Mouse (Mus musculus): ENCODE data around the gene Atp6ap1. TPM values are rescaled to one million over a fixed set of nuclear protein-coding genes. Genes with fewer than 3 reads are reported as not detected.
A peak's percentile ranks its signal among the peaks of the same experiment; 100 is the strongest.

Gene Atp6ap1
- total RNA-seq (2014; fragmentation: Nextera tagmentation) (109 and 114 TPM in 2 replicates), total RNA-seq (2017) (127 and 132 TPM in 2 replicates)

DNA sequence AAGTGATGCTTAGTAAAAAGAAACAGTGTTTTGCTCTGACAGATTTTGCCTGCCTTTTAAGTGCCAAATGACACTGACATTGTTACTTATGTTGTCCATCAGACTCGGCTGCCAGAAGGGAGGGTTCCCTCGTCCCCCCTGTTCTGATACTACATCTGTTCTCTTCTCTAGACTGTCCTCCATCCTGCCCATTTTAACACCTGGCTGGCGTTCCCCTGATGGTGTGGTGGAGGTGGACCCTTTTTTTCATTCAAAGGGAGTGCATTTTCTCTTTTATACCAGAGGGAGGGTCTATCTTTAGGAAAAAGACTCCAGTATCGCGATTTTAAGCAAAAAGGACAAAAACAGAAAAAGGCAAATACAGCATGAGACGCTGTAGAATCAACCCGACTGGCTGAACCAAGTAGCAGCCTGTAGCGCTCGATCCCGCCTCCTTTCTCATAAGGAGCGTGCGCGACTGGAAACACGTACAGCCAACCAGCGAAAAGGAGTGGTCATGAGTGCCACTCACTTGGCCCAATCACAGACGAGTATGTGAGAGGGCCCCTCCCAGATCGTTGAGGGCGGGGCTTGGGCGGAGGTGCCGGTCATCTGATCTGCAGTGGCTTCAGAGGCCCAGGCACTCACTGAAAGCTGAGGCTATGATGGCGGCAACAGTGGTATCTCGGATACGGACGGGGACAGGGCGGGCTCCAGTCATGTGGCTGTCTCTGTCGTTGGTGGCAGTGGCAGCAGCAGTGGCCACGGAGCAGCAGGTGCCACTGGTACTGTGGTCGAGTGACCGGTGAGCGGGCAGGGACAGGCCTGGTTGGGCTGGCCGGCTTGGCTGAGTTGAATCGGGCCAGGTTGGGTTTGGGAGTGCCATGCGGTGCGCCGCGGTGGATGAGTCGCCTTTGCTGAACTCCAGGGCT, at the start of gene Atp6ap1:
Gene Atp6ap1 (plus strand): TSS at position 560 of the 911 bp plus-strand sequence.
- peak; percentile 98 for ATAC-seq (replicated peaks; ENCODE audit: poor library complexity, severe bottlenecking)

DNA sequence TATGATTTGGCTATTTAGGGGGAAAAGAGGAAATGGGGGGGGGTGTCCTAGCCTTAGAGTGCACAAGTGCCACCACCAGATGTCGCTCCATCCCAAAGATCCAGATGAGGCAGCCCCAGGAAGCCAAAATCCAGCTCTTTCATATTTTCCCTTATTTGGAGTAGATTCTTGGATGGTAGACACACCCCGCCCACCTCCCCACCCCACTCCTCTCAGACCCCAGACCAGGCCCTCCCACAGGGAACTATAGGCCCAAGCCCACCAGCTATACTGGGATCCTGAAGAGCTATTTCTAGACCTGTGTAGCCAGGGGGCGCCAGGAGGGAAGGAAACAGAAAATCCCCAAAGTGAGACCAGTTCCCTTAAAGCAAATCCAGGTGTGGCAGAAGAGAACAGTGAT, 48.2 kb upstream of the Atp6ap1 start:
- ATAC-seq (replicated peaks; ENCODE audit: poor library complexity, severe bottlenecking): no peak

DNA sequence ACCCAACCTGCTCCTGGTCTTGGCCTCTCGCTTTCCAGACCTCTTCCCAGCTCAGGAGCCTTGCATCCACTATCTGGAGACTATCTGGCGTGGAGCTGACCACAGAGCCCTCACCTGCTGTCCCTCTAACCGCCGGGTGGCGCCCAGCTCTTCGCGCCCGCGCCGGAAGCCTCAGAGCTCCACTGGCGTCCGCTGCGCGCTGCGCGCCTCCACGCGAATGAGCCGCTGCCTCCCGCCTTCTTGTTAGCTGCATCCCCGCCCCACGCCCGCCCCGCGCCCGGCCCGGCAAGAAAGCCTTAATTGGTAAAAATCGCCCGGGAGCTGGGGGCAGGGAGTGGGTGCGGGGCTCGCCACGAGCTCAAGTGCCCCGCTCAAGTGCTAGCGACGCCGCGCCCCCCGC, 47.3 kb upstream of the Atp6ap1 start, which contains the start of gene Flna:
Gene Flna (minus strand): TSS at position 206 of the 400 bp plus-strand sequence.
- ATAC-seq (replicated peaks; ENCODE audit: poor library complexity, severe bottlenecking): no peak

DNA sequence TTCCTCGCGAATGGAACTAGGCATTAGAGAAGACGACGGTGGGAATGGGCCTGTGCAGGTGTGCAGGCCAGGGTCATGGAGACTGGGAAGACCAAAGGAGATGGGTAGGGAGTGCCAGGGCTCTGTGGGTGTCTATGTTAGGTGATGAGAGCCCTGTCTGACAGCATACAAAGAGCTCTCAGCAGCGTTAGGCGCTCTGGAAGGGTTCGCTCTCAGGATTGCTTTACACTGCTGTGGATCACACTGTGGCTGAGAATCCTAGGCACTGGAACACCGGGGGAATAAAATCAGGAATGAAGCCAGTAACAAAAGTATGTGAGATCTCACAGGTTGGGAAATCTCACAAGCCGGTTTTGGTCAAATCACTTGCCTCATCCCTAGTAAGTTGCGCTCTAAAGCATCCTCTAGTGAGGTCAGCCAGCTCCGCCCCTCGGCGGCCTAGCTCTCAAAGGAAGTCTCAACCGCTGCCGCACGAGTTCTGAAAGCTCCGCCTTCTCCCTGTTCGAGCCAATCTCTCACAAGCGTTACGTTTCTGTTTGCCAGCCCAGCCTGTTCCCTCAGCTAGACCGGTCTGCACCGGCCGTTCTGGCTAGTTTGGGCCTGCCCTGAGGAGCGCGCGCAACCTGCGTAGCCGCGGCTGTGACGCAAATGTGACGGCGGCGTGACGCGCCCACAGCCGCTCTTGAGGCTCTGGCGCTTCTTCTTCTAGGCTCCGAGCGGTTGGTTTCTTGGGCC, 42.6 kb upstream of the Atp6ap1 start, which contains the start of gene Emd:
Gene Emd (plus strand): TSS at position 535 of the 735 bp plus-strand sequence.
- peak; percentile 91 for ATAC-seq (replicated peaks; ENCODE audit: poor library complexity, severe bottlenecking)

DNA sequence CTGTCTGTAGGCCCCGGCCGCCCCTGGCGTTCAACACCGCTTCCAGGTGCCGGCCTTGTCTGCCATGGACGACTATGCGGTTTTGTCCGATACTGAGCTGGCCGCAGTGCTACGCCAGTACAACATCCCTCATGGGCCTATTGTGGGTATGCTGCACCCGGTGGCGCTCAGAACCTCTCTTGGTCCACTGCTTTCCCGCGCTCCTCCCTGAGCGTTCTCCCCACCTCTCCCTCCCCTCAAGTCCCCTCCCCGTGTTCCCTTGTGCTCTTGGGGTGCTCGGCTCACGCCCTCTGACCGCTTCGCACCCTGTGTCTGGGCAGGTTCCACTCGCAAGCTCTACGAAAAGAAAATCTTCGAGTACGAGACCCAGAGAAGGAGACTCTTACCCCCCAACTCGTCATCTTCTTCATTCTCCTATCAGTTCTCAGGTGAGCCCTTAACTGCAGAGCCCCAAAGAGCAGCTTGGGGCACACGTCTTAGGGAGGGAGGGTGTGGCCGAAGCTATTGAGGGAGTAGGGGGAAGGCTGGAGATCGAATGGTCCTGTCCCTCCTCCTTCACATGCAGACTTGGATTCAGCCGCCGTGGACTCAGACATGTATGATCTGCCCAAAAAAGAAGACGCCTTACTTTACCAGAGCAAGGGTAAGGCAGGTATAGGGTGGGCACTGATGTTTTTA, 41.9 kb upstream of the Atp6ap1 start:
- ATAC-seq (replicated peaks; ENCODE audit: poor library complexity, severe bottlenecking): no peak

DNA sequence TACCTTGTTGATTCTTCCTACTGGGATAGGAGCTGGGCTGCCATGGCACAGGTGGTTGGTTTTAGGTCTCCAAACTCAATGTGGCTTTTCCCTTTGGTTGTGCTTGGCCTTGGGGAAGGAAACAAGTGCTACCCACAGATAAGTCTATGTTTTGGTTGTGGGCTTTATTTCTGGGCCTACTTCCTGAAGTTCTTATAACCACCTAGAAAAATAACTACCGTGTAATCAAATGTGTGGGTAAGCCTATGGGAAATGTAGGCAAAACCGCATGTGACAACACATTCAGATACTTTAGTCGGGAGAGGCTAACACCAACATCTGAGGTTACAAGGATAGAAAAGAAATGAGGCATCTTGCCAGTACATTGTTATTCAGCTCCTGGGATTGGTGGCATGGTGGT, 39.2 kb upstream of the Atp6ap1 start:
- ATAC-seq (replicated peaks; ENCODE audit: poor library complexity, severe bottlenecking): no peak

DNA sequence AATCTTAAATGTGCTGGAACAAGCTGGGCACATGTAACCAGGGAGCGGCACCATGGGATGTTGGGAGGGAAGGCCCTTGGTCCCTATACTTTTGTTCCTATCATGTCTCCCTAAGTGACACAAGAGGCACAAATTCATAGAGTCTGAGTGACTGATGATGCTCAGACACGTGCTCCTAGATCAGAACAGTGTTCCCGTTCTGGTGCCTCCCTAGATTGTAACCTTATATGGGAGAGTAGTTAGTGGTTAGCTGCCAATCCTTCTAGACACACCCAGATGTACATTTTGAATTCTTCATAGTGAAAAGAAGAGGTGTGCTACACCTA, 27.2 kb upstream of the Atp6ap1 start:
- peak; percentile 6; the same call in 1 of the 2 replicates for ATAC-seq (replicated peaks; ENCODE audit: poor library complexity, severe bottlenecking)

DNA sequence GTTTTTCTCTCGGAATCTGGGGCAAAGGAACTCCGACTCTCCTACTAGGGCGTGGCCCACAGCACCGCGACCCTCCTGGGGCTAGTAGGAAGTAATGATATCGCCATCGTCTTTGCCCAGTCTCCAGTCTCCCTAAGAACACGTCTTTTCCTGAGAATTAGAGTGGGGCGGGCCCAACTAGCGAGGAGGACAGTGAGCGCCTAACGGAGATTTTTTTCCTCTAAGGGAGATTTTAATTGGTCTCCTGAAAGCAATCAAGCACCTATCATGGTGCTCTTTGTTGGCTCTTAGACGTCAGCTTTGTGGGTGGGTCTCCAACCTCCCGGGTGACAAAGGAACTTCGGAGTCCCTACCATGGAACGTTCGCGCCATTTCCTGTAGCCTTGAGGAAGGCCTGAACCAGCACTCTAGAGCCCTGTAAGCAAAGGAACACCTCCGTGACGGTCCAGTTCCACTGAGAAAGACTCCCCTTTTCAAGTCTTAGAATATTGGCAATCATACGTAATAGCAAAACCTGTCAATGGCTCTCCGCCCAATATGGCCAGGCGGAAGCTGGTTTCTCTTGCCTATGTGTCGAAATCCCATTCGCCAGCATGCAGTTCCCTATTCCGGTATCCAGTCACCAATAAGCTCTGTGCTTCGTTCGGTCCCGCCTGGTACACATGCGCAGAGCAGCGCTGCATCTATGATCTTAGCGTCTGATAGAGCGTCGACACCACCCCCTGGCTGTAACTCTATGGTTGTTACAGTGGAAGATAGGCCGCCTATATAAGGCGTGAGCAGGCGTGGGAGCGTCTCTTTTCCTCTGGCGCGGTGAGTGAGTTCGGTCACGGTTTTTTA, 26.6 kb upstream of the Atp6ap1 start, which contains the start of gene Rpl10:
Gene Rpl10 (plus strand): TSS at position 751 of the 840 bp plus-strand sequence.
- ATAC-seq (replicated peaks; ENCODE audit: poor library complexity, severe bottlenecking): peak; percentile 73

DNA sequence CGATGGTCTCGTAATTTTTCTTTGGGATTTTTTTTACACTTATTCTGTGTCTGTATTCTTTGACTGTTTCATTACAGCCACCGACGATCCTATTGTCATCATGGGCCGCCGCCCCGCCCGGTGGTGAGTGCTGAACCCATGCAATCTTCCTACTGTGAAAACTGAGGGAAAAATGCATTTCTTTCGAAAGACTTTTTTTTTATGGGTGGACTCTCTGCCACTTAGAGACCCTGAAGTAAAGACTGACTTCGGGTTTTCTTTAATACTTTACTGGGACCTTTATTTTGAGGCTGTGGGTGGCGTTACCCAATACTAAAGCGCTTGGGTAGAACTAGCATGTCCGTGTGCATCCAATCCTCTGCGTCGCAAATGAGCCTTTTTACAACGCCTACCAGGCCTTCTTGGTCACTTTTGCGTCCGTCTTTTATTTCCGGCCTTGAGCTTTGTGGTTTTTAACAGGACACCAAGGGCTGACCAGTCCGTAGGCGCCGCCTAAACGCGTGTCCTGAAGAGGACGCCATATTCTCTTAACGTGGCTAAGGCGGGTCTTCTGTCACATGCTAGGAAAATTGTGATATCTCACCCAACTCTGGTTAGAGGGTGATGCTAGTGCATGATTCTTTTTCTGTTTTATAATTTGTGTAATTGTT, 25.9 kb upstream of the Atp6ap1 start:
- ATAC-seq (replicated peaks; ENCODE audit: poor library complexity, severe bottlenecking): peak; percentile 28

DNA sequence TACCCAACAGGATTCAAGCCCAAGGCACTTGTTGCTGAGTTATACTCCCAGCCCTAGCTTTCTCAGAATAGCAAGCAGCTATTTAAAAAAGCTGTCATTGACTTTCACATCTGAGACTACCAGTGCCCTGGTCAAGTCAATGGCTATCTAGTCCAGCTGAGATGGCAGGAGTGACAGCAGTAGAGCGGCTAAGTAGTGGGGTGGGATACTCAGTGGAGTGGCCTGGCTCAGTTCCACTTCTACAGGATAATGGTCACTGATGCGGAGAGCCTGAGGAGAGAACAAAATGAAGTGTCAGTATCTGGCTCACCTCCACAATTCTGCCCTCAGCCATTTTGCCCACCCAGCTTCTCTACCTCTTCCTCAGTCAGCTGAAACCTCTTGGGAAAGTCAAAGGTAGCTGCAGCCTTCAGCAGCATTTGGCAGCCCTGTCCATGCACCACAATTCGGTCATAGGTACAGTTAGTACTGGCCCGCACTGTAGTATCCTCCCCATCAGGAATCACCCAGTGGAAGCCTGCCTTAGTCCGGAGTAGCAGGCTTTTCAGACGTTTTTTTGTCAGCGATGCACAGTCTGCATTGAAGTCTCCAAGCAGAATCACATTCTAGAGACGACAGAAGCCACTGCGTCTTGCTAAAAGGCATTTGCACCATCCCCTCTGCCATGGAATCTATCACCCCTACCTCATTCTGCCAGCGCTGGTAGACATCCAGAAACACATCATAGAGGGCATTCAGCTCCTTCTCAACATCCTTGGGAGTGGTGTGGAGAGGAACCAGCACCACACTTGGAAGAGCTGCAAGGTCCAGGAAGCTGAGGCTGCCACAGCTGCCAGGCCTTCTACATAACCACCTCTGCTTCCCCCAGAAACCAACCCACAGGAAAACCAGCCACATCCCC, 23.2 kb upstream of the Atp6ap1 start:
- ATAC-seq (replicated peaks; ENCODE audit: poor library complexity, severe bottlenecking): peak; percentile 9

DNA sequence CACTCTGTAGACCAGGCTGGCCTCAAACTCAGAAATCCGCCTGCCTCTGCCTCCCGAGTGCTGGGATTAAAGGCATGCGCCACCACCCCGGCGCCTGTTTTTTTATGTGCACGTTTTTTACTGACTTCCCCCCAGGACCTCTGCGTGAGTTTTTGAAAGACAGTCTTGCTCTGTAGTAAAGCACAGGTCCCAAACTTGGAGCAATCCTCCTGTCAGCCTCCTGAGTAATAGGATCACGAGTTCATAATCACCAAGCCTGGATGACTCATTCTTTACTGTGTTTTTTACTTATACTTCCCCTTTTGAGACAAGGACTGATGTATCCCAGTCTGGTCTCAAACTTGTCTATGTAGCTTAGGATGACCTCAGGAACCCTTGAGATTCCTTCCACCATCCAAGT, 19.0 kb upstream of the Atp6ap1 start:
- ATAC-seq (replicated peaks; ENCODE audit: poor library complexity, severe bottlenecking): peak; percentile 51

DNA sequence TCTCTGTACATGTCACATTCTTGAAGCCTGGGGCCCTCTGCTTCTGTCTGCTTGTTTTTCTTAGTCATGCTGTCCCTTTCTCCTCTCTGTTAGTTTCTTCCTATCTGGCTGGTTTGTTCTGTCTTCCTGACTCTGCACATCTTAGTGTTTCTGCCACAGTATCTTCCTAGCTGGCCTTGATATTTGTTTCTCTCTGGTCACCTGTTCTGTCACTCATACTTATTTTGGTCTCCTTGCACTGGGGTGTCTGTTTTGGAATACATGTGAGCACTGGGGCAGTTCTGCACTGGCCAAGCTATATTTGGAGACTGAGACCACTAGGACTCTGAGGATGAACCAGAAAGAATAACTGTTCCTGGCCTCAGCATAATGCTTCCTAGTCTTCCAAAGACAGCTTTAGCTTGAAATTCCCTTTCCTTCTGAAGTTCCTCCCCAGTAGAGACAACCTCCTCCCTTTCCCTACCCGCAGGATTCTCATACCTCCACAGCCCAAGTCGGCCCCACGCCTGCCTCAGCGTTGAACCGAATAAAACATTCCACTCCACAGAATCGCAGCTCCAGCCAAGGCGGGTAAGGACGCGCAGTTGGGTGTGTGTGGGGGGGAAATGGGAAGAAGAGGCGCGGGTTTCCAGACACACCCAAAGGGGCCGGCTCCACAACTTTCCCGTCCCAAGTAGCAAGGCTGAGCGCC, 15.7 kb upstream of the Atp6ap1 start:
- no peak for ATAC-seq (replicated peaks; ENCODE audit: poor library complexity, severe bottlenecking)

DNA sequence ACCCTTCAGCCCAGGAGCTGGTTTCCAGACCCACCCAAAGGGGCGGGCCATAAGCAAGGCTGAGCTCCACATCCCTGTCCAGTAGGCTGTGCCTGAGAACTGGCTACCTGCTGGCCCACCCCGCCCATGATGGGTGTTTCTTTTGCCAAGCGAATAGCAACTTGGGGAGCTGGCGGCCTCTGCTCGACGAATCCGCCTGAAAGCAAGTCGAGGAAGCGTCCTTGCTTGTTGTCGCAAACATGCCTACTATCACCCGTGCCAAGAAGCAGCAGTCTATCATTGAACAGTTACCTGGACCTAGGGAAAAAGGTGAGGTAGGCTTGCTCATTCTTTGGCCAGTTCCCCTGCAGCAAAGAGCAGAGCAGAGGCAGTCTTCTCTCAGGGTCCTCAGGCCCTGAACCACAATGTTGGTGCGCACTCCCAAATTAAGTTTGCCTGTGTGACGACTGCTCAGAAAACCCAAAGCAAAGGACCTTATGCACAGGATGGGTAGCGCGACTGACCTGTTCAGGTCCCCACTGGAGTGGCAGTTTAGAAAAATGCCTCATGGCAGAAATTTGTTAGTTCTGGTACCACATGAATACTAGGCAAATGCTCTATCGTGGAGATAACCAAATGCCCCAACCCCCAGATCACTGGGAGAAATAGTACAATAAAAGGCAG, 15.0 kb upstream of the Atp6ap1 start, which contains the start of the genes Taz and Dnase1l1:
Gene Taz (plus strand): TSS at position 181 of the 663 bp plus-strand sequence.
Gene Dnase1l1 (minus strand): TSS at position 606 of the 663 bp plus-strand sequence.
- peak; percentile 79 for ATAC-seq (replicated peaks; ENCODE audit: poor library complexity, severe bottlenecking)

DNA sequence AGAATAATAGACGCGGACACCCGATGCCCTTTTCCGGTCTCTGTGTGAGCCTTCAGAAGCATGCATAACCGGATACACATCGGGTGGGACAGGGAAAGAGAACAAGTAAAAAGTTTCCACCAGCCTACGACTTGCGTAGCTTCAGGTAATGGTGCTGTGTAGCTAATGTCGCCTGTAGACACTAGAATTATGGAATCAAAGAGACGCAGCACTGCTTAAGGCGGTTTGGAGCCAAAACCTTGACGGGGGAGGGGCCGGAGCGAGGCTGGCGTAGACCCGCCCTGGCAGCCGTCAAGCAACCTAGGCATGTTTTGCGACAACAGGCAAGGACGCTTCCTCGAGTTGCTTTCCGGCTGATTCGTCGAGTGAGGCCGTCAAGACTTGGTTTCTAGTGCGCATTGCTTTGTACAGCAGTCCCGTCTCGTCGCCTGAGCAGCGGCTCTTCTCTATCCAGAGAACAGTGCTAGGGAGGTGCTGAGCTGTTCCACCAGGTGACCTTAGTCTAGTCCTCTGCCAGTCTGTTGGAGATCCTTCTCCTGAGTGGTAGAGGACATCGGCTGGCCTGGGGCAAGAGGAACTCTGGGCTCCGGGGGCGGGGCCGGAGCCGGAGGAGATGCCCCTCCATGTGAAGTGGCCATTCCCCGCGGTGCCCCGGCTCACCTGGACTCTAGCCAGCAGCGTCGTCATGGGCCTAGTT, 14.4 kb upstream of the Atp6ap1 start:
- ATAC-seq (replicated peaks; ENCODE audit: poor library complexity, severe bottlenecking): peak; percentile 74

DNA sequence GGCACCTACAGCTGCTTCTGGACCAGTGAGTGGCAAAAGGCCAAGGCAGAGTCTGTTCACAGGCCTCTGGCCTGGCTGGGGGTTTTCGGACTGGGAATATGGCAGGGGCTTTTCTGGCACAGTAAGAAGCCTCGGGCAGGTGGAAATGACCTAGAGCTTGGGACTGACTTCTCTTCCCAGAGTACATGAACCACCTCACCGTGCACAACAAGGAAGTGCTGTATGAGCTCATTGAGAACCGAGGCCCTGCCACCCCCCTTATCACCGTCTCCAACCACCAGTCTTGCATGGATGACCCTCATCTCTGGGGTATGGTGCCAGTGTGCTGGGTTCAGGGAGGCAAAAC, 13.8 kb upstream of the Atp6ap1 start:
- ATAC-seq (replicated peaks; ENCODE audit: poor library complexity, severe bottlenecking): 0 out of 2 replicates have a peak, but pooled peaks have one; percentile 5

DNA sequence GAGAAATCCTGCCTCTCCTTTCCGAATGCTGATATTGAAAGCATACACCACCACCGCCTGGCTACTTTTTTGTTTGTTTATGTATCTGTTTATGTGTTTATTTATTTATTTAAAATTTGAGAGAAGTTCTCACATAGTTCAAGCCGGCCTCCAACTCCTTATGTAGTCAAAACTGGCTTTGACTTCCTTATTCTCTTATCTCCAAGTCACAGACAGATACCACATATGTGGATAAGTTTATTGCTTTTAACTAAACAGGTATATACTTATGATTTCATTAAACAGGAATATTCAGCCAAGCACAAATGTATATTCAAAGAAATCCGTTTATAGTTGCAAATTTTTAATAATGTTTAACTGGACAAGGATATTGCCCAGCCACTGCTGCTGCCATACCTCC, 3.5 kb upstream of the Atp6ap1 start:
- no peak for ATAC-seq (replicated peaks; ENCODE audit: poor library complexity, severe bottlenecking)

Measured in granulocyte monocyte progenitor cell, adult 5-6 weeks (primary cell).